Mouse (Mus musculus) myocyte (in vitro differentiated cells): ENCODE data around the gene Smarca5.

ENCODE experiments used
- POLR2A ChIP-seq: IDR thresholded peaks from one replicate; pipeline ENCODE4 v1.6.1; 2011; ENCODE audit warnings: low read depth, mild to moderate bottlenecking, control low read depth, moderate library complexity; ENCODE audit not compliant: insufficient read length
- REST ChIP-seq: IDR thresholded peaks from one replicate; pipeline ENCODE4 v1.6.1; 2011; ENCODE audit warnings: mild to moderate bottlenecking, control low read depth, moderate library complexity; ENCODE audit not compliant: insufficient read depth, insufficient read length
- USF1 ChIP-seq: IDR thresholded peaks from one replicate; pipeline ENCODE4 v1.6.1; 2011; ENCODE audit warnings: low read depth, mild to moderate bottlenecking, control low read depth, moderate library complexity

GRCm38 (mm10) chr8:80783271-80783670 lies 44.0 kb upstream of the Smarca5 start:
- TF ChIP-seq REST, result no peak
- no peak for TF ChIP-seq POLR2A
- no peak for TF ChIP-seq USF1
